Mouse (Mus musculus) E14TG2a.4 (cell line): ENCODE measurements around the gene Olfr122.

ENCODE experiments used
- CTCF ChIP-seq: conservative IDR thresholded peaks from 2 replicates; pipeline ENCODE4 v1.5.1; 2014; ENCODE audit warnings: low read length
- POU5F1 ChIP-seq: IDR thresholded peaks from 2 replicates; pipeline ENCODE4 v1.6.1; 2014; ENCODE audit warnings: low read length, borderline replicate concordance

DNA sequence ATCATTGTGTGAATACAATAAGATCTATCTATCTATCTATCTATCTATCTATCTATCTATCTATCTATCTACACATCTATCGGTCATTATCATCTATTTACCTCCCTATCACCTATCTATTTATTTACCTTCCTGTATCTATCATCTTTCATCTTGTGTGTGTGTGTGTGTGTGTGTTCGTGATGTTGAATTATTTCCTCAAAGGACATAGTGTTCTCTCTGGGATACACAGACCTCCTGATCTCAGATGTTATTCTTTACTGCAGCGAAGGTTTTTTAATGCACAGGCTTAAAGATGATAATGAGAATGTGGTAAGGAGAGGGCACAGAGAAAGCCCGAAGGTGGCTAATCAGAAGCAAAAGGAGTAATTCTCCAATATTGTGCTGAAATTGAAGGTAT, at the start of gene Olfr122:
- no peak for TF ChIP-seq CTCF
- TF ChIP-seq POU5F1, result no peak
